Mouse (Mus musculus): ENCODE results near the gene Romo1. TPM values are rescaled to one million over a fixed set of nuclear protein-coding genes. Genes with fewer than 3 reads are reported as not detected.

Gene Romo1
- polyA plus RNA-seq, 1 experiment from 2014 or later, result 295 TPM

DNA sequence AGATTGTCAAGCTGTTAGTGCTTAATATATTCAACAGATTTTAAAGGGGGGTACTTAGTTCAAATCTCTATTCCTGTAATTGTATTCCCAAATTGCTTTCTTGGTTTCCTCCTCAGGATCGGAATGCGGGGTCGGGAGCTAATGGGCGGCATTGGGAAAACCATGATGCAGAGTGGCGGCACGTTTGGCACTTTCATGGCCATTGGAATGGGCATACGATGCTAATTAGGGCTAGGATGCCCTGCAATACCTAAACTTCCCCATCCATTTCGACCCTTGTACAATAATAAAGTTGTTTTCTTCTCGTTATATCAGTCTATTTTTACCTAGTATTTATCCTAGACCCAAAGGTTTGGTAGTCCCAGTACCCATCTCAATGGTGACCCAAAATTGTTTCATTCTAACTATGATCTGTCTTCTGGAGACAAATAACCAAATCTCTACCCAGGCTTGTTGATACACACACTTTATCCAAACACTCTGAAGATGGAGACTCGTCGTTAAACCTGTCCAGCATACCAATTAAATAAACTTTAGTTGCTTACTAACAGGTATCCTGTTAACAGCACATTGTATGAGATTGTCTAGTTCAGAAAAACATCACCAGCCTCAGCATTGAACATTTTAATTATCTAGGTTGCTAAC is 1.8 kb downstream of the Romo1 start:
- H3K27me3 ChIP-seq (ENCODE audit: insufficient read depth, low read length), result no peaks in the 10 kb centered on the region
- 0 out of 2 replicates have a peak, but pooled peaks cover 4% of the 10 kb centered on the region for H3K4me1 ChIP-seq (ENCODE audit: insufficient read depth)
- H3K27ac ChIP-seq (ENCODE audit: low read depth), result no peak overlapping the region
- WGBS (ENCODE audit: insufficient replicate concordance), result 60% methylated on average over 11 of the region's 11 CpGs
- H3K9me3 ChIP-seq (ENCODE audit: low read length), result no peaks in the 10 kb centered on the region
- H3K4me2 ChIP-seq (ENCODE audit: low read depth, low read length), result peak overlapping the region; percentile 88
- H3K36me3 ChIP-seq (replicated peaks; ENCODE audit: insufficient read depth, low read length), result peaks cover 48% of the 10 kb centered on the region
- H3K4me3 ChIP-seq (ENCODE audit: low read depth, low read length), result no peak overlapping the region
- no peak for ATAC-seq
- no peak for DNase-seq
- no peak overlapping the region for H3K9ac ChIP-seq (replicated peaks)
- TF ChIP-seq CTCF (IDR thresholded peaks at IDR 0.05; ENCODE audit: low read depth) (no peak), EP300 (IDR thresholded peaks at IDR 0.05; ENCODE audit: low read depth) (no peak)

DNA sequence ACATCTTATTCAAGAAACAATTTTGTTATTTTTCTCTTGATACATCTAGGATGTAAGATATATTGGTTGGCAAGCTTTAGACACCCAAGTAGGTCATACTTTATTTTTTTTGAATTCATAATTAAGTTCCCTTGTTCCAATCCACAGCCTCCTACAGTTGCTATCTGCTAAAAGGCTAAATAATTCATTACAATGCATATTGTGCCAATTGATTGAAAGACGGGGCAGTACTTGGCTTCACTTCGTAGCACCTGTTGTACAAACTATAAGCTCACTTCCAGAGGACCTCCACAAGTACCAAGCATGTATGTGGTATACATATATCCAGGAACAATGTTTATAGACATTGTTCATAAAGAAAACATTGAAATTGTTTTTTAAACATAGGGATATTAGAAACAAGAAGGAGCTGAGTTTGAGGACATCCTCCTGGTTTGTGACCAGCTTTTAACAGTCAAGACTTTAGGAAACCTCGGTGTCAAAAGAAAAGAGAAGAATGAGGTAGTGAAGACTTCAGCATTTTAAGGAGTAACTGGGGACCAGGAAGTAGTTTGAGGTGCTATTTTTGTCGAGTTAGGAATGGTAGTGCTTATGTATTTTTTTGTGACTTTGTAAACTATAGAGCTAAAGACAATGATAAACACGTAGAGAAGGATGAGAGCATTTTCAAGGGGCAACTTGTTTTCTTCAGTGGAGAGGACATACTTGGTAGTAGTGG is 2.6 kb downstream of the Romo1 start:
- WGBS (ENCODE audit: insufficient replicate concordance), result 61% methylated on average over 5 of the region's 5 CpGs
- Histone ChIP-seq H3K27ac (ENCODE audit: low read depth) (no peak overlapping the region), H3K9me3 (ENCODE audit: low read length) (no peaks in the 10 kb centered on the region), H3K4me1 (ENCODE audit: insufficient read depth) (0 out of 2 replicates have a peak, but pooled peaks cover 4% of the 10 kb centered on the region), H3K36me3 (replicated peaks; ENCODE audit: insufficient read depth, low read length) (peaks cover 54% of the 10 kb centered on the region), H3K4me3 (ENCODE audit: low read depth, low read length) (no peak overlapping the region), H3K9ac (replicated peaks) (no peak overlapping the region), H3K4me2 (ENCODE audit: low read depth, low read length) (no peak overlapping the region), H3K27me3 (ENCODE audit: insufficient read depth, low read length) (no peaks in the 10 kb centered on the region)
- no peak for DNase-seq
- no peak for TF ChIP-seq CTCF (IDR thresholded peaks at IDR 0.05; ENCODE audit: low read depth)
- TF ChIP-seq EP300 (IDR thresholded peaks at IDR 0.05; ENCODE audit: low read depth), result no peak
- no peak for ATAC-seq

DNA sequence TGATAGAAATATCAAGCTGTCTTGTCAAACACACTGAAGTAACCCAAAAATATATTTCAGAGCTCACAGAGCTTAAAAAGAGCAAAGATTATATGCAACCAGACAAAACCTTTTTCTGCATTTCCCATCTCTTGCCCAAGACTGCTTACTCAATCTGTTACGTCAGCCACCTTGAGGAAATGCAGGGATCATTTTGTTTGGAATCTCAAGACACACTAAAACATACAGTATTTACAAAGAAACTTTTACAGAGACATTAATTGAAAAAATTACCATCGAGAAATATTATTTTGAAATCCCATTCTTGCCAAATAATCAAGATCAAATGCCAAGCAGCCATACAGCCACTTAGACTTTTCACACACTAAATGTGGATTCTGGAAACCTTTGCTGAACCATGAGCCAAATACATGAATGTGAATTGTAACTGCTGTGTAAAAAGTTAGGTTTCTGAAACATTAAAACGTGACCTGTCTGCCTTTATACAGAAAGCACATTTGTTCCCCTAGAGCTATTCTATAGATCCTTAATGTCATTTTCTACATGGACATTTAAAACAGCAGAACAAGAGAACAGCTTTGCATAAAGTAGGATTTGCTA is 3.6 kb downstream of the Romo1 start:
- no peak overlapping the region for H3K27ac ChIP-seq (ENCODE audit: low read depth)
- no peak for DNase-seq
- peaks cover 53% of the 10 kb centered on the region for H3K36me3 ChIP-seq (replicated peaks; ENCODE audit: insufficient read depth, low read length)
- no peaks in the 10 kb centered on the region for H3K9me3 ChIP-seq (ENCODE audit: low read length)
- no peaks in the 10 kb centered on the region for H3K27me3 ChIP-seq (ENCODE audit: insufficient read depth, low read length)
- TF ChIP-seq CTCF (IDR thresholded peaks at IDR 0.05; ENCODE audit: low read depth) (no peak), EP300 (IDR thresholded peaks at IDR 0.05; ENCODE audit: low read depth) (no peak)
- H3K9ac ChIP-seq (replicated peaks), result no peak overlapping the region
- H3K4me2 ChIP-seq (ENCODE audit: low read depth, low read length), result no peak overlapping the region
- 0 out of 2 replicates have a peak, but pooled peaks cover 4% of the 10 kb centered on the region for H3K4me1 ChIP-seq (ENCODE audit: insufficient read depth)
- WGBS (ENCODE audit: insufficient replicate concordance), result 80% methylated on average over 3 of the region's 3 CpGs
- ATAC-seq, result no peak
- no peak overlapping the region for H3K4me3 ChIP-seq (ENCODE audit: low read depth, low read length)

DNA sequence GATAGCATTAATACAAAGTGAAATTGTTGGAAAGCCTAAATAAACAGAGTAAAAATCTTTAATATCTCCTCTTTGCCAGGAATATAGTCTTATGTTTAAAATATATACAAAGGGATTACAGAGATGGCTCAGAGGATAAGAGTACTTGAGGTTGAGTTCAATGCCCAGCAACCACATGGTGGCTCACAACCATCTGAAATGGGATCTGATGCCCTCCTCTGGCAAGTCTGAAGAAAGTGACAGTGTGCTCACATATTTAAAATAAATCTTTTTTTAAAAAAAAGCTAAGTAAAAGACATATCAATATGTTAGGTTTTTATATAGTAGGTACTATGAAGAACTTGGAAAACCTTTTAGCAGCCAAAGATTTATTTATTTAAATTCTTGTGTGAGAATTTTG is 7.7 kb downstream of the Romo1 start:
- Histone ChIP-seq H3K9me3 (ENCODE audit: low read length) (no peaks in the 10 kb centered on the region), H3K4me3 (ENCODE audit: low read depth, low read length) (no peak overlapping the region), H3K4me1 (ENCODE audit: insufficient read depth) (no peaks in the 10 kb centered on the region; the same call in 1 of the 2 replicates), H3K36me3 (replicated peaks; ENCODE audit: insufficient read depth, low read length) (peaks cover 81% of the 10 kb centered on the region), H3K27me3 (ENCODE audit: insufficient read depth, low read length) (no peaks in the 10 kb centered on the region), H3K4me2 (ENCODE audit: low read depth, low read length) (no peak overlapping the region), H3K9ac (replicated peaks) (no peak overlapping the region), H3K27ac (ENCODE audit: low read depth) (no peak overlapping the region)
- DNase-seq, result no peak
- no peak for TF ChIP-seq EP300 (IDR thresholded peaks at IDR 0.05; ENCODE audit: low read depth)
- TF ChIP-seq CTCF (IDR thresholded peaks at IDR 0.05; ENCODE audit: low read depth), result no peak
- ATAC-seq, result no peak

DNA sequence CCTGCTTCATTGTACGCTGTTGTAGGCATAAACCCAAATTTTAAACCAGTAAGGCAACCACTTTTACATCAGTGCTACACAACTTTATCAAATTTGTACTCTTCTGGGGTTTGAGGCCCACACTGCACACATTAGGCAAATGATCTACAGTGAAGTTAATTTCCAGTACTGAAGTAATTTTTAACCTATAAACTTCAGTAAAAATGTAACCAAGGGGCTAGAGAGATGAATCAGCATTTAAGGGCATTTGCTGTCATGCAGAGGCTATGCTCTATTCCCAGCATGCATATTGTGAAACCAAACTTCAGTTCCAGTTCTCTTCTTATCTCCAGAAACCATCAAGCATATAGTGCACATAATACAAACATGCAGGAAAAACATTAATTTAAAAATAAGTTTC is 21.6 kb downstream of the Romo1 start:
- Histone ChIP-seq H3K9ac (replicated peaks) (no peak overlapping the region), H3K27me3 (ENCODE audit: insufficient read depth, low read length) (no peaks in the 10 kb centered on the region), H3K4me3 (ENCODE audit: low read depth, low read length) (no peak overlapping the region), H3K27ac (ENCODE audit: low read depth) (no peak overlapping the region), H3K36me3 (replicated peaks; ENCODE audit: insufficient read depth, low read length) (peaks cover 93% of the 10 kb centered on the region), H3K4me1 (ENCODE audit: insufficient read depth) (no peaks in the 10 kb centered on the region), H3K4me2 (ENCODE audit: low read depth, low read length) (no peak overlapping the region), H3K9me3 (ENCODE audit: low read length) (no peaks in the 10 kb centered on the region)
- 94% methylated on average over 1 of the region's 1 CpGs for WGBS (ENCODE audit: insufficient replicate concordance)
- peak; percentile 18; the same call in 1 of the 2 replicates for ATAC-seq
- no peak for DNase-seq
- TF ChIP-seq EP300 (IDR thresholded peaks at IDR 0.05; ENCODE audit: low read depth) (no peak), CTCF (IDR thresholded peaks at IDR 0.05; ENCODE audit: low read depth) (no peak)

DNA sequence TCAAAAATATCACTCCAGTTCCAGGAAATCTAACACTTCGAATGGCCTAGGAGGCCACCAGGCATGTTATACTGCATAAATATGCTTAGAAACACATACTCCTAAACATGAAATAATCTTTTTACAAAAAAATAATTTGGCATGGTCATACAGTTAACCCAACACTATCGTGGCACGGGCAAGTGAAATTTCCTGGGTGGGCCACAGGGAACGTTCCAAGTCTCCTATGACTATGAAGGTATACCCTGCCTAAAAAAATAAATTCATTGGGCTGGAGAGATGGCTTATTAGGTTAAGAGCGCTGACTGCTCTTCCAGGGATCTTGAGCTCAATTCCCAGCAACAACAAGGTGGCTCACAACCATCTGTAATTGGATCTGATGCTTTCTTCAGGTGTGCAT is 22.7 kb downstream of the Romo1 start:
- H3K4me1 ChIP-seq (ENCODE audit: insufficient read depth), result no peaks in the 10 kb centered on the region
- H3K27ac ChIP-seq (ENCODE audit: low read depth), result no peak overlapping the region
- 95% methylated on average over 5 of the region's 5 CpGs for WGBS (ENCODE audit: insufficient replicate concordance)
- no peaks in the 10 kb centered on the region for H3K27me3 ChIP-seq (ENCODE audit: insufficient read depth, low read length)
- TF ChIP-seq CTCF (IDR thresholded peaks at IDR 0.05; ENCODE audit: low read depth) (no peak), EP300 (IDR thresholded peaks at IDR 0.05; ENCODE audit: low read depth) (no peak)
- no peaks in the 10 kb centered on the region for H3K9me3 ChIP-seq (ENCODE audit: low read length)
- H3K4me2 ChIP-seq (ENCODE audit: low read depth, low read length), result no peak overlapping the region
- H3K9ac ChIP-seq (replicated peaks), result no peak overlapping the region
- DNase-seq (no peak), ATAC-seq (no peak)
- no peak overlapping the region for H3K4me3 ChIP-seq (ENCODE audit: low read depth, low read length)
- peaks cover 92% of the 10 kb centered on the region for H3K36me3 ChIP-seq (replicated peaks; ENCODE audit: insufficient read depth, low read length)

Data from liver, postnatal 0 days (tissue).